Mouse (Mus musculus) CH12.LX (cell line): ENCODE results near the gene Klhl31. TPM values are rescaled to one million over a fixed set of nuclear protein-coding genes. Genes with fewer than 3 reads are reported as not detected.

Experiments used
- DNase-seq: peaks from one replicate; pipeline ENCODE4 v3.0.0-alpha.2; 2013; ENCODE audit errors: extremely low read depth
- H3K27ac ChIP-seq: 2 replicates; pipeline ENCODE4 v1.5.1; 2012; ENCODE audit warnings: low read depth, mild to moderate bottlenecking, control low read depth, moderate library complexity; ENCODE audit not compliant: insufficient read depth
- H3K27me3 ChIP-seq: replicated peaks from 2 replicates; pipeline ENCODE3; 2012; ENCODE audit warnings: inconsistent platforms
- H3K36me3 ChIP-seq, 2 experiments: replicated peaks in 1 of 2; 2 replicates each; pipeline versions ENCODE3 to v1.6.1; 2012; ENCODE audit warnings: inconsistent platforms in 1 of 2, low read length in 1 of 2, mild to moderate bottlenecking in 1 of 2, mixed read lengths in 1 of 2, moderate library complexity in 1 of 2; ENCODE audit not compliant: control insufficient read depth in 1 of 2, insufficient read depth in 1 of 2
- H3K4me1 ChIP-seq, 2 experiments: 2 replicates each; pipeline ENCODE4 v1.6.1; 2012; ENCODE audit warnings: inconsistent platforms in 1 of 2, moderate library complexity in 1 of 2; ENCODE audit not compliant: insufficient read depth in 2 of 2, control insufficient read depth in 1 of 2
- H3K4me2 ChIP-seq: 2 replicates; pipeline ENCODE4 v1.6.1; 2012; ENCODE audit warnings: low read depth, mild to moderate bottlenecking, control low read depth; ENCODE audit not compliant: poor library complexity, insufficient read depth, severe bottlenecking
- H3K4me3 ChIP-seq, 3 experiments: fragments of 150-350 bp in 1 of 3; sonication (generic) in 1 of 3; replicated peaks in 1 of 3; 2 replicates each; pipeline versions ENCODE3 to v1.5.1; 2011 to 2012; ENCODE audit warnings: low read depth in 2 of 3, low read length in 2 of 3, mild to moderate bottlenecking in 2 of 3, moderate library complexity in 2 of 3, control low read depth in 1 of 3, improper control_type of control experiment in 1 of 3, inconsistent platforms in 1 of 3, mixed read lengths in 1 of 3; ENCODE audit not compliant: poor library complexity in 1 of 3
- H3K79me2 ChIP-seq: replicated peaks from 2 replicates; pipeline ENCODE4 v1.6.1; 2012; ENCODE audit warnings: mild to moderate bottlenecking, moderate library complexity; ENCODE audit not compliant: control insufficient read depth, poor library complexity, insufficient read depth, severe bottlenecking; ENCODE audit errors: extremely low read depth
- H3K9ac ChIP-seq: 2 replicates; pipeline ENCODE4 v1.6.1; 2012; ENCODE audit warnings: low read depth, mild to moderate bottlenecking, control low read depth, moderate library complexity; ENCODE audit not compliant: insufficient read depth
- H3K9me3 ChIP-seq: replicated peaks from 2 replicates; pipeline ENCODE3; 2012; ENCODE audit warnings: low read length, inconsistent platforms, mixed read lengths
- CHD2 ChIP-seq: IDR thresholded peaks from 2 replicates; pipeline ENCODE4 v1.6.1; 2011; ENCODE audit warnings: low read length, improper control_type of control experiment
- CTCF ChIP-seq, 2 experiments: IDR thresholded peaks in 1 of 2; conservative IDR thresholded peaks in 1 of 2; 2 replicates each; pipeline ENCODE4 v1.5.1; 2011 to 2012; ENCODE audit warnings: low read depth in 2 of 2, low read length in 2 of 2, improper control_type of control experiment in 1 of 2, inconsistent platforms in 1 of 2, mild to moderate bottlenecking in 1 of 2, moderate library complexity in 1 of 2
- E2F4 ChIP-seq: IDR thresholded peaks from 2 replicates; pipeline ENCODE4 v1.6.1; 2011; ENCODE audit warnings: low read depth, low read length, improper control_type of control experiment; ENCODE audit not compliant: insufficient replicate concordance
- EP300 ChIP-seq: IDR thresholded peaks from 2 replicates; pipeline ENCODE4 v1.6.1; 2011; ENCODE audit warnings: low read length, improper control_type of control experiment
- ETS1 ChIP-seq: conservative IDR thresholded peaks from 2 replicates; pipeline ENCODE4 v1.6.1; 2012; ENCODE audit warnings: low read depth, mild to moderate bottlenecking, inconsistent platforms, low read length, improper control_type of control experiment, moderate library complexity
- HCFC1 ChIP-seq: IDR thresholded peaks from 2 replicates; pipeline ENCODE4 v1.6.1; 2012; ENCODE audit warnings: low read depth, mild to moderate bottlenecking, inconsistent platforms, low read length, improper control_type of control experiment
- IRF4 ChIP-seq: IDR thresholded peaks from 2 replicates; pipeline ENCODE4 v1.6.1; 2014; ENCODE audit warnings: low read depth, mild to moderate bottlenecking, inconsistent platforms, low read length, improper control_type of control experiment
- KAT2A ChIP-seq: IDR thresholded peaks from 2 replicates; pipeline ENCODE4 v1.6.1; 2012; ENCODE audit warnings: low read length, improper control_type of control experiment, inconsistent platforms; ENCODE audit not compliant: insufficient replicate concordance
- MAFK ChIP-seq: IDR thresholded peaks from 2 replicates; pipeline ENCODE4 v1.6.1; 2011; ENCODE audit warnings: low read length, improper control_type of control experiment; ENCODE audit not compliant: insufficient replicate concordance
- MAX ChIP-seq: IDR thresholded peaks from 2 replicates; pipeline ENCODE4 v1.6.1; 2011; ENCODE audit warnings: low read length, improper control_type of control experiment
- MAZ ChIP-seq: IDR thresholded peaks from 2 replicates; pipeline ENCODE4 v1.6.1; 2012; ENCODE audit warnings: low read depth, mild to moderate bottlenecking, inconsistent platforms, low read length, improper control_type of control experiment, moderate library complexity
- MXI1 ChIP-seq: IDR thresholded peaks from 2 replicates; pipeline ENCODE4 v1.6.1; 2011; ENCODE audit warnings: mild to moderate bottlenecking, low read depth, low read length, improper control_type of control experiment
- NELFE ChIP-seq: IDR thresholded peaks from 2 replicates; pipeline ENCODE4 v1.6.1; 2011; ENCODE audit warnings: low read depth, low read length, improper control_type of control experiment
- SIN3A ChIP-seq: IDR thresholded peaks from 2 replicates; pipeline ENCODE4 v1.6.1; 2012; ENCODE audit warnings: low read length, improper control_type of control experiment, inconsistent platforms
- SMC3 ChIP-seq: IDR thresholded peaks from 2 replicates; pipeline ENCODE4 v1.6.1; 2011; ENCODE audit warnings: low read depth, low read length, improper control_type of control experiment
- TBP ChIP-seq: conservative IDR thresholded peaks from 2 replicates; pipeline ENCODE4 v1.6.1; 2011; ENCODE audit warnings: low read depth, low read length, improper control_type of control experiment
- TCF12 ChIP-seq: IDR thresholded peaks from 2 replicates; pipeline ENCODE4 v1.6.1; 2014; ENCODE audit warnings: low read depth, mild to moderate bottlenecking, inconsistent platforms, low read length, improper control_type of control experiment
- UBTF ChIP-seq: IDR thresholded peaks from 2 replicates; pipeline ENCODE4 v1.6.1; 2012; ENCODE audit warnings: low read depth, mild to moderate bottlenecking, inconsistent platforms, low read length, improper control_type of control experiment, moderate library complexity
- USF2 ChIP-seq: conservative IDR thresholded peaks from 2 replicates; pipeline ENCODE4 v1.6.1; 2011; ENCODE audit warnings: low read depth, low read length, improper control_type of control experiment
- ZKSCAN1 ChIP-seq: IDR thresholded peaks from 2 replicates; pipeline ENCODE4 v1.6.1; 2012; ENCODE audit warnings: low read depth, inconsistent platforms, low read length, improper control_type of control experiment, borderline replicate concordance
- ZMIZ1 ChIP-seq: IDR thresholded peaks from 2 replicates; pipeline ENCODE4 v1.6.1; 2012; ENCODE audit warnings: low read depth, mild to moderate bottlenecking, inconsistent platforms, low read length, improper control_type of control experiment
- dilution Hi-C: fragments of 300-500 bp; cut with MboI; formaldehyde crosslinking; loops from 2 replicates; pipeline ENCODE4 v1.14.3; 2020; ENCODE audit warnings: low sequenced_read_pairs; ENCODE audit not compliant: extremely low pct_unique_long_range_greater_than_20kb, extremely low pct_ligation_motif_present
- in situ Hi-C: fragments of 300-500 bp; cut with MboI; formaldehyde crosslinking; loops from 3 replicates; pipeline ENCODE4 v1.14.3; 2019; ENCODE audit warnings: low sequenced_read_pairs, low pct_ligation_motif_present, low pct_unique_long_range_greater_than_20kb, mixed read lengths
- polyA plus RNA-seq: library from polyadenylated mRNA; unstranded; fragments of >175 nt; gene quantifications from 2 replicates; pipeline ENCODE4 v1.2.1, GENCODE M21; 2012; ENCODE audit warnings: low read depth; ENCODE audit not compliant: insufficient read length
- total RNA-seq, 2 experiments: library from RNA; depleted of rRNA; stranded (reverse); fragments of 300-350 nt in 1 of 2; fragments of >200 nt in 1 of 2; gene quantifications; 2 replicates each; pipeline ENCODE4 v1.2.3; 2012 to 2014

The Klhl31 gene
- total and polyA plus RNA-seq, 3 experiments: not detected

- Histone ChIP-seq H3K9ac (no peak overlapping the region), H3K36me3 (no peaks in the 10 kb centered on the region), H3K79me2 (no peaks in the 10 kb centered on the region), H3K4me3 (no peak overlapping the region), H3K9me3 (peaks cover 5% of the 10 kb centered on the region), H3K4me2 (no peak overlapping the region), H3K4me1 (no peaks in the 10 kb centered on the region), H3K27me3 (no peaks in the 10 kb centered on the region), H3K27ac (no peak overlapping the region)
- dilution Hi-C loops: no loop called here
- DNase-seq: no peak
- TF ChIP-seq ZKSCAN1: no peak
- TF ChIP-seq MAZ: no peak
- TF ChIP-seq ZMIZ1: no peak
- TF ChIP-seq ETS1: no peak
- no peak for TF ChIP-seq UBTF
- in situ Hi-C loops: loop anchor here (25.0 kb wide), 1 partner anchor 366 kb away; no protein-coding TSS in a partner anchor
Observed at GRCm38 (mm10) chr9:77671004-77671403, 34.7 kb downstream of the Klhl31 start.

- in situ Hi-C loops (loop anchor here (25.0 kb wide), 1 partner anchor 364 kb away; no protein-coding TSS in a partner anchor), dilution Hi-C loops (no loop called here)
- Histone ChIP-seq H3K27ac (no peak overlapping the region), H3K4me3 (no peak overlapping the region), H3K27me3 (no peaks in the 10 kb centered on the region), H3K9me3 (peaks cover 5% of the 10 kb centered on the region), H3K79me2 (no peaks in the 10 kb centered on the region), H3K36me3 (no peaks in the 10 kb centered on the region), H3K9ac (no peak overlapping the region), H3K4me2 (no peak overlapping the region), H3K4me1 (no peaks in the 10 kb centered on the region)
- TF ChIP-seq SIN3A (no peak), USF2 (no peak), E2F4 (no peak), MAFK (no peak), EP300 (no peak), KAT2A (no peak), IRF4 (no peak), NELFE (no peak), MAZ (no peak), MXI1 (no peak), TCF12 (no peak), CHD2 (no peak), CTCF (conservative IDR thresholded peaks at IDR 0.05 in 1 of 2, IDR thresholded peaks at IDR 0.05 in 1 of 2; ENCODE audit: low read depth in 2 of 2, low read length in 2 of 2) (no peak), MAX (no peak), SMC3 (no peak), TBP (no peak), HCFC1 (no peak)
- no peak for DNase-seq
Observed at GRCm38 (mm10) chr9:77673218-77673617, 36.9 kb downstream of the Klhl31 start.
